Mouse (Mus musculus): ENCODE measurements at regions not wholly inside any gene's neighbourhood (a gene's known extent, or its start where the extent isn't known, plus 50 kb on each side); places are given as distances from the start of the nearest gene placed in this dataset.

- WGBS: 85% methylated on average over 4 of the region's 4 CpGs
- no peaks in the 10 kb centered on the region for H3K36me3 ChIP-seq
- no peaks in the 10 kb centered on the region for H3K27me3 ChIP-seq (ENCODE audit: insufficient read depth, poor library complexity, severe bottlenecking)
- H3K27ac ChIP-seq: no peak overlapping the region
- no peaks in the 10 kb centered on the region for H3K9me3 ChIP-seq
- no peak for DNase-seq (ENCODE audit: low spot score)
- H3K4me3 ChIP-seq: no peak overlapping the region
- no peaks in the 10 kb centered on the region for H3K4me1 ChIP-seq (replicated peaks)
Observed at GRCm38 (mm10) chr17:14610791-14611522, 83.1 kb downstream of the Thbs2 start.

GRCm38 (mm10) chr17:14608845-14609244, 85.2 kb downstream of the Thbs2 start:
- no peaks in the 10 kb centered on the region for H3K4me1 ChIP-seq (replicated peaks)
- WGBS: 73% methylated on average over 4 of the region's 4 CpGs
- no peaks in the 10 kb centered on the region for H3K36me3 ChIP-seq
- no peak overlapping the region for H3K4me3 ChIP-seq
- H3K27ac ChIP-seq: no peak overlapping the region
- no peaks in the 10 kb centered on the region for H3K9me3 ChIP-seq
- no peak for DNase-seq (ENCODE audit: low spot score)
- no peaks in the 10 kb centered on the region for H3K27me3 ChIP-seq (ENCODE audit: insufficient read depth, poor library complexity, severe bottlenecking)

GRCm38 (mm10) chr17:14606356-14606989, 87.6 kb downstream of the Thbs2 start:
- Histone ChIP-seq H3K4me1 (replicated peaks) (no peaks in the 10 kb centered on the region), H3K27me3 (ENCODE audit: insufficient read depth, poor library complexity, severe bottlenecking) (no peaks in the 10 kb centered on the region), H3K9me3 (no peaks in the 10 kb centered on the region), H3K27ac (no peak overlapping the region), H3K36me3 (no peaks in the 10 kb centered on the region), H3K4me3 (no peak overlapping the region)
- no peak for DNase-seq (ENCODE audit: low spot score)
- 81% methylated on average over 5 of the region's 5 CpGs for WGBS

- 70% methylated on average over 10 of the region's 10 CpGs for WGBS
Observed at GRCm38 (mm10) chr17:14599681-14600080, 94.4 kb downstream of the Thbs2 start.

GRCm38 (mm10) chr17:14596470-14596869, 97.6 kb downstream of the Thbs2 start:
- Histone ChIP-seq H3K4me3 (no peak overlapping the region), H3K9me3 (no peaks in the 10 kb centered on the region), H3K27me3 (ENCODE audit: insufficient read depth, poor library complexity, severe bottlenecking) (no peaks in the 10 kb centered on the region), H3K36me3 (no peaks in the 10 kb centered on the region), H3K4me1 (replicated peaks) (no peaks in the 10 kb centered on the region), H3K27ac (no peak overlapping the region)
- 91% methylated on average over 7 of the region's 7 CpGs for WGBS
- DNase-seq (ENCODE audit: low spot score): no peak

More at GRCm38 (mm10) chr17:14599681-14600080, 94.4 kb downstream of the Thbs2 start:
- Histone ChIP-seq H3K4me3 (no peak overlapping the region), H3K27ac (no peak overlapping the region), H3K36me3 (no peaks in the 10 kb centered on the region), H3K4me1 (replicated peaks) (no peaks in the 10 kb centered on the region), H3K9me3 (no peaks in the 10 kb centered on the region), H3K27me3 (ENCODE audit: insufficient read depth, poor library complexity, severe bottlenecking) (no peaks in the 10 kb centered on the region)
- DNase-seq (ENCODE audit: low spot score): no peak

- no peaks in the 10 kb centered on the region for H3K4me1 ChIP-seq (replicated peaks)
- no peak overlapping the region for H3K27ac ChIP-seq
- H3K4me3 ChIP-seq: no peak overlapping the region
- no peak for DNase-seq (ENCODE audit: low spot score)
- no peaks in the 10 kb centered on the region for H3K9me3 ChIP-seq
- no peaks in the 10 kb centered on the region for H3K36me3 ChIP-seq
- H3K27me3 ChIP-seq (ENCODE audit: insufficient read depth, poor library complexity, severe bottlenecking): no peaks in the 10 kb centered on the region
- 81% methylated on average over 7 of the region's 7 CpGs for WGBS
Observed at GRCm38 (mm10) chr17:14595525-14595924, 98.5 kb downstream of the Thbs2 start.

GRCm38 (mm10) chr17:14588086-14588817, 105.8 kb downstream of the Thbs2 start:
- H3K9me3 ChIP-seq: no peaks in the 10 kb centered on the region
- WGBS: 92% methylated on average over 12 of the region's 12 CpGs

GRCm38 (mm10) chr17:14579671-14580070, 114.4 kb downstream of the Thbs2 start:
- no peaks in the 10 kb centered on the region for H3K27me3 ChIP-seq (ENCODE audit: insufficient read depth, poor library complexity, severe bottlenecking)
- no peaks in the 10 kb centered on the region for H3K9me3 ChIP-seq
- no peaks in the 10 kb centered on the region for H3K4me1 ChIP-seq (replicated peaks)
- no peak for DNase-seq (ENCODE audit: low spot score)
- no peaks in the 10 kb centered on the region for H3K36me3 ChIP-seq
- WGBS: 83% methylated on average over 3 of the region's 3 CpGs
- no peak overlapping the region for H3K4me3 ChIP-seq
- no peak overlapping the region for H3K27ac ChIP-seq

More at GRCm38 (mm10) chr17:14588086-14588817, 105.8 kb downstream of the Thbs2 start:
- Histone ChIP-seq H3K27me3 (ENCODE audit: insufficient read depth, poor library complexity, severe bottlenecking) (no peaks in the 10 kb centered on the region), H3K27ac (no peak overlapping the region), H3K4me1 (replicated peaks) (no peaks in the 10 kb centered on the region), H3K36me3 (no peaks in the 10 kb centered on the region), H3K4me3 (no peak overlapping the region)
- no peak for DNase-seq (ENCODE audit: low spot score)

GRCm38 (mm10) chr17:14578721-14579120, 115.3 kb downstream of the Thbs2 start:
- Histone ChIP-seq H3K4me3 (no peak overlapping the region), H3K4me1 (replicated peaks) (no peaks in the 10 kb centered on the region), H3K27me3 (ENCODE audit: insufficient read depth, poor library complexity, severe bottlenecking) (no peaks in the 10 kb centered on the region), H3K27ac (no peak overlapping the region), H3K9me3 (no peaks in the 10 kb centered on the region), H3K36me3 (no peaks in the 10 kb centered on the region)
- WGBS: 91% methylated on average over 1 of the region's 1 CpGs
- DNase-seq (ENCODE audit: low spot score): no peak

GRCm38 (mm10) chr17:14578194-14578593, 115.8 kb downstream of the Thbs2 start:
- Histone ChIP-seq H3K36me3 (no peaks in the 10 kb centered on the region), H3K27ac (no peak overlapping the region), H3K4me1 (replicated peaks) (no peaks in the 10 kb centered on the region), H3K27me3 (ENCODE audit: insufficient read depth, poor library complexity, severe bottlenecking) (no peaks in the 10 kb centered on the region), H3K9me3 (no peaks in the 10 kb centered on the region), H3K4me3 (no peak overlapping the region)
- no peak for DNase-seq (ENCODE audit: low spot score)
- WGBS: 71% methylated on average over 3 of the region's 3 CpGs

GRCm38 (mm10) chr17:14576159-14576558, 117.9 kb downstream of the Thbs2 start:
- no peak for DNase-seq (ENCODE audit: low spot score)
- Histone ChIP-seq H3K36me3 (no peaks in the 10 kb centered on the region), H3K4me1 (replicated peaks) (no peaks in the 10 kb centered on the region), H3K27me3 (ENCODE audit: insufficient read depth, poor library complexity, severe bottlenecking) (no peaks in the 10 kb centered on the region), H3K4me3 (no peak overlapping the region), H3K27ac (no peak overlapping the region), H3K9me3 (no peaks in the 10 kb centered on the region)
- WGBS: 88% methylated on average over 2 of the region's 2 CpGs

GRCm38 (mm10) chr17:14571143-14571542, 122.9 kb downstream of the Thbs2 start:
- Histone ChIP-seq H3K9me3 (no peaks in the 10 kb centered on the region), H3K4me1 (replicated peaks) (no peaks in the 10 kb centered on the region), H3K27me3 (ENCODE audit: insufficient read depth, poor library complexity, severe bottlenecking) (no peaks in the 10 kb centered on the region), H3K36me3 (no peaks in the 10 kb centered on the region), H3K27ac (no peak overlapping the region), H3K4me3 (no peak overlapping the region)
- 90% methylated on average over 7 of the region's 7 CpGs for WGBS
- no peak for DNase-seq (ENCODE audit: low spot score)

- H3K4me3 ChIP-seq: no peak overlapping the region
- H3K9me3 ChIP-seq: no peaks in the 10 kb centered on the region
- WGBS: 81% methylated on average over 6 of the region's 6 CpGs
- no peaks in the 10 kb centered on the region for H3K4me1 ChIP-seq (replicated peaks)
- H3K27ac ChIP-seq: no peak overlapping the region
- H3K36me3 ChIP-seq: no peaks in the 10 kb centered on the region
- no peak for DNase-seq (ENCODE audit: low spot score)
- H3K27me3 ChIP-seq (ENCODE audit: insufficient read depth, poor library complexity, severe bottlenecking): no peaks in the 10 kb centered on the region
Observed at GRCm38 (mm10) chr17:14570266-14570775, 123.7 kb downstream of the Thbs2 start.

Data from hindbrain, embryonic 10.5 days (tissue).